Mouse (Mus musculus): ENCODE measurements around the gene Edem3. TPM values are rescaled to one million over a fixed set of nuclear protein-coding genes. Genes with fewer than 3 reads are reported as not detected.

The Edem3 gene
- polyA plus RNA-seq, 1 experiment from 2014 or later = 8.5 TPM

GRCm38 (mm10) chr1:151718575-151718974 lies 36.6 kb upstream of the Edem3 start:
- Histone ChIP-seq H3K4me2 (replicated peaks; ENCODE audit: low read depth) (no peak overlapping the region), H3K9ac (ENCODE audit: low read depth, low read length) (no peak overlapping the region), H3K4me1 (replicated peaks; ENCODE audit: control insufficient read depth, insufficient read depth, low read length) (no peaks in the 10 kb centered on the region), H3K27me3 (replicated peaks; ENCODE audit: control insufficient read depth, insufficient read depth, low read length) (no peaks in the 10 kb centered on the region), H3K36me3 (ENCODE audit: control insufficient read depth, insufficient read depth) (no peaks in the 10 kb centered on the region), H3K9me3 (ENCODE audit: control insufficient read depth) (no peaks in the 10 kb centered on the region), H3K4me3 (ENCODE audit: low read depth, low read length) (no peak overlapping the region), H3K27ac (ENCODE audit: low read depth, low read length) (no peak overlapping the region)
- TF ChIP-seq CTCF (IDR thresholded peaks at IDR 0.05; ENCODE audit: low read depth) = no peak
- no peak for ATAC-seq
- 86% methylated on average over 8 of the region's 8 CpGs for WGBS

- 70% methylated on average over 5 of the region's 5 CpGs for WGBS
- ATAC-seq = no peak
- H3K9me3 ChIP-seq (ENCODE audit: control insufficient read depth) = no peaks in the 10 kb centered on the region
- H3K9ac ChIP-seq (ENCODE audit: low read depth, low read length) = no peak overlapping the region
- H3K36me3 ChIP-seq (ENCODE audit: control insufficient read depth, insufficient read depth) = no peaks in the 10 kb centered on the region
- no peaks in the 10 kb centered on the region for H3K4me1 ChIP-seq (replicated peaks; ENCODE audit: control insufficient read depth, insufficient read depth, low read length)
- no peak overlapping the region for H3K4me2 ChIP-seq (replicated peaks; ENCODE audit: low read depth)
- no peak overlapping the region for H3K27ac ChIP-seq (ENCODE audit: low read depth, low read length)
- no peak for TF ChIP-seq CTCF (IDR thresholded peaks at IDR 0.05; ENCODE audit: low read depth)
- no peaks in the 10 kb centered on the region for H3K27me3 ChIP-seq (replicated peaks; ENCODE audit: control insufficient read depth, insufficient read depth, low read length)
- no peak overlapping the region for H3K4me3 ChIP-seq (ENCODE audit: low read depth, low read length)
Observed at GRCm38 (mm10) chr1:151719911-151720310, 35.3 kb upstream of the Edem3 start.

- Histone ChIP-seq H3K27ac (ENCODE audit: low read depth, low read length) (no peak overlapping the region), H3K27me3 (replicated peaks; ENCODE audit: control insufficient read depth, insufficient read depth, low read length) (no peaks in the 10 kb centered on the region), H3K9me3 (ENCODE audit: control insufficient read depth) (no peaks in the 10 kb centered on the region), H3K4me1 (replicated peaks; ENCODE audit: control insufficient read depth, insufficient read depth, low read length) (no peaks in the 10 kb centered on the region), H3K4me3 (ENCODE audit: low read depth, low read length) (no peak overlapping the region), H3K9ac (ENCODE audit: low read depth, low read length) (no peak overlapping the region), H3K36me3 (ENCODE audit: control insufficient read depth, insufficient read depth) (no peaks in the 10 kb centered on the region), H3K4me2 (replicated peaks; ENCODE audit: low read depth) (no peak overlapping the region)
- ATAC-seq = no peak
- 86% methylated on average over 2 of the region's 2 CpGs for WGBS
- TF ChIP-seq CTCF (IDR thresholded peaks at IDR 0.05; ENCODE audit: low read depth) = no peak
Observed at GRCm38 (mm10) chr1:151720566-151720965, 34.6 kb upstream of the Edem3 start.

GRCm38 (mm10) chr1:151721357-151721983 lies 33.7 kb upstream of the Edem3 start:
- H3K36me3 ChIP-seq (ENCODE audit: control insufficient read depth, insufficient read depth) = no peaks in the 10 kb centered on the region
- no peak overlapping the region for H3K4me3 ChIP-seq (ENCODE audit: low read depth, low read length)
- no peaks in the 10 kb centered on the region for H3K9me3 ChIP-seq (ENCODE audit: control insufficient read depth)
- no peaks in the 10 kb centered on the region for H3K4me1 ChIP-seq (replicated peaks; ENCODE audit: control insufficient read depth, insufficient read depth, low read length)
- no peak overlapping the region for H3K9ac ChIP-seq (ENCODE audit: low read depth, low read length)
- H3K27me3 ChIP-seq (replicated peaks; ENCODE audit: control insufficient read depth, insufficient read depth, low read length) = no peaks in the 10 kb centered on the region
- 59% methylated on average over 10 of the region's 10 CpGs for WGBS
- no peak for ATAC-seq
- TF ChIP-seq CTCF (IDR thresholded peaks at IDR 0.05; ENCODE audit: low read depth) = no peak
- H3K27ac ChIP-seq (ENCODE audit: low read depth, low read length) = no peak overlapping the region
- H3K4me2 ChIP-seq (replicated peaks; ENCODE audit: low read depth) = no peak overlapping the region

- TF ChIP-seq CTCF (IDR thresholded peaks at IDR 0.05; ENCODE audit: low read depth) = no peak
- no peaks in the 10 kb centered on the region for H3K9me3 ChIP-seq (ENCODE audit: control insufficient read depth)
- H3K4me2 ChIP-seq (replicated peaks; ENCODE audit: low read depth) = no peak overlapping the region
- H3K4me3 ChIP-seq (ENCODE audit: low read depth, low read length) = no peak overlapping the region
- WGBS = 76% methylated on average over 4 of the region's 4 CpGs
- no peaks in the 10 kb centered on the region for H3K4me1 ChIP-seq (replicated peaks; ENCODE audit: control insufficient read depth, insufficient read depth, low read length)
- no peaks in the 10 kb centered on the region for H3K27me3 ChIP-seq (replicated peaks; ENCODE audit: control insufficient read depth, insufficient read depth, low read length)
- H3K27ac ChIP-seq (ENCODE audit: low read depth, low read length) = no peak overlapping the region
- ATAC-seq = no peak
- H3K9ac ChIP-seq (ENCODE audit: low read depth, low read length) = no peak overlapping the region
- no peaks in the 10 kb centered on the region for H3K36me3 ChIP-seq (ENCODE audit: control insufficient read depth, insufficient read depth)
Observed at GRCm38 (mm10) chr1:151723771-151724170, 31.4 kb upstream of the Edem3 start.

- no peak for TF ChIP-seq CTCF (IDR thresholded peaks at IDR 0.05; ENCODE audit: low read depth)
- Histone ChIP-seq H3K36me3 (ENCODE audit: control insufficient read depth, insufficient read depth) (no peaks in the 10 kb centered on the region), H3K4me2 (replicated peaks; ENCODE audit: low read depth) (no peak overlapping the region), H3K9me3 (ENCODE audit: control insufficient read depth) (no peaks in the 10 kb centered on the region), H3K9ac (ENCODE audit: low read depth, low read length) (no peak overlapping the region), H3K27ac (ENCODE audit: low read depth, low read length) (no peak overlapping the region), H3K4me3 (ENCODE audit: low read depth, low read length) (no peak overlapping the region), H3K4me1 (replicated peaks; ENCODE audit: control insufficient read depth, insufficient read depth, low read length) (no peaks in the 10 kb centered on the region), H3K27me3 (replicated peaks; ENCODE audit: control insufficient read depth, insufficient read depth, low read length) (no peaks in the 10 kb centered on the region)
- 83% methylated on average over 2 of the region's 2 CpGs for WGBS
- ATAC-seq = no peak
Observed at GRCm38 (mm10) chr1:151725590-151725989, 29.6 kb upstream of the Edem3 start.

- H3K9ac ChIP-seq (ENCODE audit: low read depth, low read length) = no peak overlapping the region
- H3K36me3 ChIP-seq (ENCODE audit: control insufficient read depth, insufficient read depth) = no peaks in the 10 kb centered on the region
- H3K4me2 ChIP-seq (replicated peaks; ENCODE audit: low read depth) = no peak overlapping the region
- no peak overlapping the region for H3K4me3 ChIP-seq (ENCODE audit: low read depth, low read length)
- 95% methylated on average over 6 of the region's 6 CpGs for WGBS
- no peaks in the 10 kb centered on the region for H3K4me1 ChIP-seq (replicated peaks; ENCODE audit: control insufficient read depth, insufficient read depth, low read length)
- TF ChIP-seq CTCF (IDR thresholded peaks at IDR 0.05; ENCODE audit: low read depth) = no peak
- no peak overlapping the region for H3K27ac ChIP-seq (ENCODE audit: low read depth, low read length)
- no peaks in the 10 kb centered on the region for H3K27me3 ChIP-seq (replicated peaks; ENCODE audit: control insufficient read depth, insufficient read depth, low read length)
- ATAC-seq = no peak
- H3K9me3 ChIP-seq (ENCODE audit: control insufficient read depth) = no peaks in the 10 kb centered on the region
Observed at GRCm38 (mm10) chr1:151726358-151726757, 28.8 kb upstream of the Edem3 start.

Measured in intestine, postnatal 0 days (tissue).